Comparison of ENCODE assay signal across 11 mouse cellular contexts in the genomic region with DNA sequence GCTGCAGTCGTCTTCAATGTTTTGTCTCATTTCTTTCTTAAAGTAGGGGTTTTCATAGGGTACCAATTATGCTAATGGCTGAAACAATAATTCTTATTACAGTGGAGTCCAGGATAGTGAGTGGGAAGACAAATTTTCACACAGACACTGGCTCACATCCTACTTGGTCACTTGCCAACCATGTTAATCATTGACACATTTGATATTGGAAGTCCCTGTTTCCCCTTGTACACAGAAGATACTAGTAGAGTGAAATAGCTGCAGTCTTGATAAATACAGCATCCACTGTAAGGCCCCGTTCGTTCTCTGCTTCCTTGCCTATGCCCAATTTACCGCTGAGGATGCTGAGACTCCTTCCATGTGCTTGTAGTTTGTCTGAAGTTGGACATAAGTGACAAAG. TPM values are rescaled to one million over a fixed set of nuclear protein-coding genes. Genes with fewer than 3 reads are reported as not detected.
DNase-seq lines count a peak whose midpoint lies in the region; ATAC-seq lines count a peak whose summit lies in the region.
"Had no signal": no experiment of that assay in that cellular context is flagged by ENCODE, and none has a peak within 500 bp of the region (broad histone marks: within the 10 kb centered on the region; RNA-seq: fewer than 3 reads in every experiment).

No protein-coding gene starts in this region.

- intact Hi-C loops in heart, postnatal 25 days (cut with DNase I) = loop anchor here (5.0 kb wide), 1 partner anchor 145 kb away; no protein-coding TSS in a partner anchor

- peak overlapping the region; percentile 36 for H3K4me3 ChIP-seq in heart, embryonic 11.5 days (ENCODE audit: low read depth, low read length)
- peak overlapping the region; percentile 89 for H3K4me3 ChIP-seq in megakaryocyte, embryonic 14.5 days (replicated peaks)
- no peak overlapping the region for H3K4me3 ChIP-seq in liver, embryonic 11.5 days (ENCODE audit: low read depth, low read length)
- H3K4me3 ChIP-seq: embryonic facial prominence, embryonic 15.5 days had no signal

- 75% methylated on average over 4 of the region's 4 CpGs for WGBS in heart, embryonic 11.5 days (ENCODE audit: insufficient replicate concordance)
- WGBS in liver, embryonic 11.5 days = 73% methylated on average over 4 of the region's 4 CpGs

- H3K36me3 ChIP-seq in heart, embryonic 11.5 days (ENCODE audit: control insufficient read depth, insufficient read depth, low read length) = no peaks in the 10 kb centered on the region
- peaks cover 19% of the 10 kb centered on the region for H3K36me3 ChIP-seq in megakaryocyte, embryonic 14.5 days (replicated peaks; ENCODE audit: low read length)
- H3K36me3 ChIP-seq in liver, embryonic 11.5 days (ENCODE audit: control insufficient read depth, insufficient read depth, low read length) = no peaks in the 10 kb centered on the region
- H3K36me3 ChIP-seq: embryonic facial prominence, embryonic 15.5 days had no signal

- ATAC-seq in heart, embryonic 11.5 days (replicated peaks; ENCODE audit: insufficient number of reproducible peaks, low FRiP score, low TSS enrichment) = no peak
- no peak for ATAC-seq in megakaryocyte, adult 5-6 weeks (ENCODE audit: poor library complexity, severe bottlenecking)
- ATAC-seq in liver, embryonic 11.5 days (replicated peaks; ENCODE audit: low FRiP score) = no peak

- no peak for DNase-seq in heart, postnatal 25 days (ENCODE audit: low spot score)
- DNase-seq in liver, embryonic 11.5 days (ENCODE audit: low spot score) = no peak
- DNase-seq in embryo, embryonic 9.5 days (ENCODE audit: extremely low spot score) = no peak
- DNase-seq in right cerebral cortex, postnatal 10 days (ENCODE audit: low spot score in 2 of 2) = no peak
- DNase-seq in spleen, adult 12 weeks (ENCODE audit: low spot score) = no peak
- DNase-seq: adrenal gland, postnatal 14 days; cerebellum, adult 8-10 months had no signal

- no peak overlapping the region for H3K27ac ChIP-seq in heart, embryonic 11.5 days (ENCODE audit: low read depth, low read length)
- H3K27ac ChIP-seq in liver, embryonic 11.5 days (ENCODE audit: low read depth, low read length) = no peak overlapping the region
- H3K27ac ChIP-seq: embryonic facial prominence, embryonic 15.5 days had no signal

- H3K9me3 ChIP-seq in heart, embryonic 11.5 days (replicated peaks; ENCODE audit: control insufficient read depth, low read length) = no peaks in the 10 kb centered on the region
- H3K9me3 ChIP-seq in megakaryocyte, embryonic 14.5 days = no peaks in the 10 kb centered on the region
- H3K9me3 ChIP-seq in liver, embryonic 11.5 days (ENCODE audit: control insufficient read depth, low read length) = no peaks in the 10 kb centered on the region
- H3K9me3 ChIP-seq: embryonic facial prominence, embryonic 15.5 days had no signal

- no peak overlapping the region for H3K9ac ChIP-seq in heart, embryonic 11.5 days (ENCODE audit: low read depth, low read length)
- H3K9ac ChIP-seq in liver, embryonic 11.5 days (ENCODE audit: low read depth, low read length) = no peak overlapping the region
- H3K9ac ChIP-seq: embryonic facial prominence, embryonic 15.5 days had no signal

- H3K4me1 ChIP-seq in heart, embryonic 11.5 days (ENCODE audit: control insufficient read depth, insufficient read depth, low read length) = peaks cover 12% of the 10 kb centered on the region
- peaks cover 74% of the 10 kb centered on the region for H3K4me1 ChIP-seq in megakaryocyte, embryonic 14.5 days
- no peaks in the 10 kb centered on the region; the same call in 1 of the 2 replicates for H3K4me1 ChIP-seq in liver, embryonic 11.5 days (replicated peaks; ENCODE audit: control insufficient read depth, insufficient read depth, low read length)

- H3K27me3 ChIP-seq in heart, embryonic 11.5 days (ENCODE audit: control insufficient read depth, insufficient read depth, low read length) = no peaks in the 10 kb centered on the region
- no peaks in the 10 kb centered on the region for H3K27me3 ChIP-seq in megakaryocyte, embryonic 14.5 days (replicated peaks)
- no peaks in the 10 kb centered on the region for H3K27me3 ChIP-seq in liver, embryonic 11.5 days (replicated peaks; ENCODE audit: control insufficient read depth, insufficient read depth, low read length)
- H3K27me3 ChIP-seq: embryonic facial prominence, embryonic 15.5 days had no signal

- peak overlapping the region; percentile 70 for H3K4me2 ChIP-seq in heart, embryonic 11.5 days
- peak overlapping the region; percentile 22; the same call in 1 of the 2 replicates for H3K4me2 ChIP-seq in liver, embryonic 11.5 days
- H3K4me2 ChIP-seq: embryonic facial prominence, embryonic 15.5 days had no signal

RNA-seq across cellular contexts. Expression of gene Cavin2, which starts 3.4 kb away (rescaled TPM):
- polyA plus RNA-seq in heart, embryonic 11.5 days (2014; fragmentation: Nextera tagmentation; extraction: Ambion mirVana) = 107 and 123 TPM in 2 replicates
- total RNA-seq in heart, postnatal 25 days (2021) = 100 to 1,000 TPM; 151 to 153 TPM
- polyA plus RNA-seq in megakaryocyte, embryonic 14.5 days (2012; ENCODE audit: insufficient read depth, low replicate concordance) = 22.5 and 55.0 TPM in 2 replicates
- not detected in 2 replicates for total RNA-seq in megakaryocyte, adult 5-6 weeks (2015)
- total RNA-seq in megakaryocyte, adult 5-6 weeks (2017) = 0.33 TPM in 1 of 2 replicates, not detected in the other
- polyA plus RNA-seq in liver, embryonic 11.5 days (2014; fragmentation: Nextera tagmentation; extraction: Ambion mirVana) = 31.1 and 34.5 TPM in 2 replicates
